Mouse (Mus musculus) CH12.LX (cell line): ENCODE results near the gene Gm21188. TPM values are rescaled to one million over a fixed set of nuclear protein-coding genes. Genes with fewer than 3 reads are reported as not detected.
"Not testable (repeated sequence)": the region's sequence is repeated elsewhere in the genome, so short reads cannot be mapped to it uniquely, and the experiment has no call there.

ENCODE experiments used
- DNase-seq: peaks from one replicate; pipeline ENCODE4 v3.0.0-alpha.2; 2013; ENCODE audit errors: extremely low read depth
- H3K27ac ChIP-seq: 2 replicates; pipeline ENCODE4 v1.5.1; 2012; ENCODE audit warnings: low read depth, mild to moderate bottlenecking, control low read depth, moderate library complexity; ENCODE audit not compliant: insufficient read depth
- H3K27me3 ChIP-seq: replicated peaks from 2 replicates; pipeline ENCODE3; 2012; ENCODE audit warnings: inconsistent platforms
- H3K36me3 ChIP-seq, 2 experiments: replicated peaks in 1 of 2; 2 replicates each; pipeline versions ENCODE3 to v1.6.1; 2012; ENCODE audit warnings: inconsistent platforms in 1 of 2, low read length in 1 of 2, mild to moderate bottlenecking in 1 of 2, mixed read lengths in 1 of 2, moderate library complexity in 1 of 2; ENCODE audit not compliant: control insufficient read depth in 1 of 2, insufficient read depth in 1 of 2
- H3K4me1 ChIP-seq, 2 experiments: 2 replicates each; pipeline ENCODE4 v1.6.1; 2012; ENCODE audit warnings: inconsistent platforms in 1 of 2, moderate library complexity in 1 of 2; ENCODE audit not compliant: insufficient read depth in 2 of 2, control insufficient read depth in 1 of 2
- H3K4me2 ChIP-seq: 2 replicates; pipeline ENCODE4 v1.6.1; 2012; ENCODE audit warnings: low read depth, mild to moderate bottlenecking, control low read depth; ENCODE audit not compliant: poor library complexity, insufficient read depth, severe bottlenecking
- H3K4me3 ChIP-seq, 3 experiments: fragments of 150-350 bp in 1 of 3; sonication (generic) in 1 of 3; replicated peaks in 1 of 3; 2 replicates each; pipeline versions ENCODE3 to v1.5.1; 2011 to 2012; ENCODE audit warnings: low read depth in 2 of 3, low read length in 2 of 3, mild to moderate bottlenecking in 2 of 3, moderate library complexity in 2 of 3, control low read depth in 1 of 3, improper control_type of control experiment in 1 of 3, inconsistent platforms in 1 of 3, mixed read lengths in 1 of 3; ENCODE audit not compliant: poor library complexity in 1 of 3
- H3K79me2 ChIP-seq: replicated peaks from 2 replicates; pipeline ENCODE4 v1.6.1; 2012; ENCODE audit warnings: mild to moderate bottlenecking, moderate library complexity; ENCODE audit not compliant: control insufficient read depth, poor library complexity, insufficient read depth, severe bottlenecking; ENCODE audit errors: extremely low read depth
- H3K9ac ChIP-seq: 2 replicates; pipeline ENCODE4 v1.6.1; 2012; ENCODE audit warnings: low read depth, mild to moderate bottlenecking, control low read depth, moderate library complexity; ENCODE audit not compliant: insufficient read depth
- H3K9me3 ChIP-seq: replicated peaks from 2 replicates; pipeline ENCODE3; 2012; ENCODE audit warnings: low read length, inconsistent platforms, mixed read lengths
- CTCF ChIP-seq, 2 experiments: IDR thresholded peaks in 1 of 2; conservative IDR thresholded peaks in 1 of 2; 2 replicates each; pipeline ENCODE4 v1.5.1; 2011 to 2012; ENCODE audit warnings: low read depth in 2 of 2, low read length in 2 of 2, improper control_type of control experiment in 1 of 2, inconsistent platforms in 1 of 2, mild to moderate bottlenecking in 1 of 2, moderate library complexity in 1 of 2
- SMC3 ChIP-seq: IDR thresholded peaks from 2 replicates; pipeline ENCODE4 v1.6.1; 2011; ENCODE audit warnings: low read depth, low read length, improper control_type of control experiment
- dilution Hi-C: fragments of 300-500 bp; cut with MboI; formaldehyde crosslinking; loops from 2 replicates; pipeline ENCODE4 v1.14.3; 2020; ENCODE audit warnings: low sequenced_read_pairs; ENCODE audit not compliant: extremely low pct_unique_long_range_greater_than_20kb, extremely low pct_ligation_motif_present
- in situ Hi-C: fragments of 300-500 bp; cut with MboI; formaldehyde crosslinking; loops from 3 replicates; pipeline ENCODE4 v1.14.3; 2019; ENCODE audit warnings: low sequenced_read_pairs, low pct_ligation_motif_present, low pct_unique_long_range_greater_than_20kb, mixed read lengths
- polyA plus RNA-seq: library from polyadenylated mRNA; unstranded; fragments of >175 nt; gene quantifications from 2 replicates; pipeline ENCODE4 v1.2.1, GENCODE M21; 2012; ENCODE audit warnings: low read depth; ENCODE audit not compliant: insufficient read length
- total RNA-seq, 2 experiments: library from RNA; depleted of rRNA; stranded (reverse); fragments of 300-350 nt in 1 of 2; fragments of >200 nt in 1 of 2; gene quantifications; 2 replicates each; pipeline ENCODE4 v1.2.3; 2012 to 2014

Gm21188 gene
- total and polyA plus RNA-seq, 3 experiments: 0.82 to 1.5 (median 1.2) TPM

- H3K4me1 ChIP-seq, dilution Hi-C loops, in situ Hi-C loops, H3K4me2 ChIP-seq, H3K27ac ChIP-seq, DNase-seq, H3K9ac ChIP-seq, H3K36me3 ChIP-seq, H3K9me3 ChIP-seq, H3K79me2 ChIP-seq, H3K4me3 ChIP-seq, H3K27me3 ChIP-seq: not testable (repeated sequence)
These were observed 27.0 kb downstream of the Gm21188 start for GRCm38 (mm10) chr13:120025004-120025403.

GRCm38 (mm10) chr13:120024581-120024980 lies 27.4 kb downstream of the Gm21188 start:
- H3K4me3 ChIP-seq, H3K4me2 ChIP-seq, dilution Hi-C loops, H3K9ac ChIP-seq, DNase-seq, H3K27ac ChIP-seq, H3K79me2 ChIP-seq, H3K36me3 ChIP-seq, in situ Hi-C loops, H3K4me1 ChIP-seq, H3K27me3 ChIP-seq, H3K9me3 ChIP-seq: not testable (repeated sequence)

GRCm38 (mm10) chr13:120021477-120021876 lies 30.5 kb downstream of the Gm21188 start:
- H3K9me3 ChIP-seq, H3K79me2 ChIP-seq, in situ Hi-C loops, H3K27me3 ChIP-seq, H3K4me3 ChIP-seq, H3K4me1 ChIP-seq, H3K4me2 ChIP-seq, H3K27ac ChIP-seq, H3K36me3 ChIP-seq, H3K9ac ChIP-seq, dilution Hi-C loops: not testable (repeated sequence)
- peak; percentile 29 for DNase-seq
- TF ChIP-seq SMC3 (peak; percentile 38), CTCF (conservative IDR thresholded peaks at IDR 0.05 in 1 of 2, IDR thresholded peaks at IDR 0.05 in 1 of 2; ENCODE audit: low read depth in 2 of 2, low read length in 2 of 2) (peak in 1 of 2 experiments; percentile 31; a peak in 2 of 4 replicates)

- H3K4me3 ChIP-seq, H3K27ac ChIP-seq, H3K4me1 ChIP-seq, in situ Hi-C loops, DNase-seq, H3K79me2 ChIP-seq, H3K9me3 ChIP-seq, H3K4me2 ChIP-seq, H3K36me3 ChIP-seq, H3K9ac ChIP-seq, dilution Hi-C loops, H3K27me3 ChIP-seq: not testable (repeated sequence)
These were observed 36.5 kb downstream of the Gm21188 start for GRCm38 (mm10) chr13:120015348-120016007.

- in situ Hi-C loops, dilution Hi-C loops, H3K36me3 ChIP-seq, H3K4me2 ChIP-seq, H3K4me3 ChIP-seq, H3K79me2 ChIP-seq, DNase-seq, H3K9me3 ChIP-seq, H3K4me1 ChIP-seq, H3K27me3 ChIP-seq, H3K27ac ChIP-seq, H3K9ac ChIP-seq: not testable (repeated sequence)
These were observed 38.0 kb downstream of the Gm21188 start for GRCm38 (mm10) chr13:120013962-120014361.

GRCm38 (mm10) chr13:120013544-120013943 lies 38.5 kb downstream of the Gm21188 start:
- in situ Hi-C loops, H3K9me3 ChIP-seq, DNase-seq, dilution Hi-C loops, H3K36me3 ChIP-seq, H3K79me2 ChIP-seq, H3K4me3 ChIP-seq, H3K27ac ChIP-seq, H3K27me3 ChIP-seq, H3K9ac ChIP-seq, H3K4me1 ChIP-seq, H3K4me2 ChIP-seq: not testable (repeated sequence)
